Mouse (Mus musculus) intestine, embryonic 16.5 days (tissue): ENCODE results near the gene Sgms2. TPM values are rescaled to one million over a fixed set of nuclear protein-coding genes. Genes with fewer than 3 reads are reported as not detected.
A peak's percentile ranks its signal among the peaks of the same experiment; 100 is the strongest.

Experiments
- ATAC-seq: fragments of 200-750 bp; cut with Nextera tagmentation; 2 replicates; pipeline ENCODE4 v1.8.0; 2017; ENCODE audit warnings: moderate TSS enrichment, moderate library complexity
- H3K27ac ChIP-seq: fragments of 300-500 bp; sonication (generic); 2 replicates; pipeline ENCODE4 v1.5.1; 2014; ENCODE audit warnings: mild to moderate bottlenecking, low read length
- H3K27me3 ChIP-seq: fragments of 300-500 bp; sonication (generic); replicated peaks from 2 replicates; pipeline ENCODE4 v1.6.1; 2014; ENCODE audit warnings: low read length, control low read depth, mixed read lengths; ENCODE audit not compliant: control insufficient read depth, insufficient read depth
- H3K36me3 ChIP-seq: fragments of 300-500 bp; sonication (generic); 2 replicates; pipeline ENCODE4 v1.6.1; 2014; ENCODE audit warnings: low read length, control low read depth; ENCODE audit not compliant: control insufficient read depth, insufficient read depth
- H3K4me1 ChIP-seq: fragments of 300-500 bp; sonication (generic); 2 replicates; pipeline ENCODE4 v1.6.1; 2014; ENCODE audit warnings: low read length, control low read depth, mixed read lengths; ENCODE audit not compliant: control insufficient read depth, insufficient read depth
- H3K4me2 ChIP-seq: fragments of 300-500 bp; sonication (generic); 2 replicates; pipeline ENCODE4 v1.6.1; 2014; ENCODE audit warnings: low read depth, low read length, control low read depth
- H3K4me3 ChIP-seq: fragments of 300-500 bp; sonication (generic); 2 replicates; pipeline ENCODE4 v1.5.1; 2014; ENCODE audit warnings: mild to moderate bottlenecking, low read length
- H3K9ac ChIP-seq: fragments of 300-500 bp; sonication (generic); 2 replicates; pipeline ENCODE4 v1.6.1; 2014; ENCODE audit warnings: low read depth, low read length
- H3K9me3 ChIP-seq: fragments of 300-500 bp; sonication (generic); 2 replicates; pipeline ENCODE4 v1.6.1; 2016; ENCODE audit warnings: low read length, control low read depth; ENCODE audit not compliant: control insufficient read depth
- WGBS: fragments of 180-500 bp; shearing (Covaris S2); extraction: QIAGEN DNeasy Blood & Tissue Kit; methylation state at CpG from one replicate; pipeline ENCODE4 v1.1.7; 2014; 5-methylcytosine and 5-hydroxymethylcytosine counted together
- polyA plus RNA-seq: library from polyadenylated mRNA; unstranded; fragments of >200 nt; fragmentation: Nextera tagmentation; extraction: Ambion mirVana; gene quantifications from 2 replicates; pipeline ENCODE4 v1.2.1, GENCODE M21; 2015

The Sgms2 gene
- polyA plus RNA-seq, 1 experiment from 2014 or later = 18.4 TPM

DNA sequence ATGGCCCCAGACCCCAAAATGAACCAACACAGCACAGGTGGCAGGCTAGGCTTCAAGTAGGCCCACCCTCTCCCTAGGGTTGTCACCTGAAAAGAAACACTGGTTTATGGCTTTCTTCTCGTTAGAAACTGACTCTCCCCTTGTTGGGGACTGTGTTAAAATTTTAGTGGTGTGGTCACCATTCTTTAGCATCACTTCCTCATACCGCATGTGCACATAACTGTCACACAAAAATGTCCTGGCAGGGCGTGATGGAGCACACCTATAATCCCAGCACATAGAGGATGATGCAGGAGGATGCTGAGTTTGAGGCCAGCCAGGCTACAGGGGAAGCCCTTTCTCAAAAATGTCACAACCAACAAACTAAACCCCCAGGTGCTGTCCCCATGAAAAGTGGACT is 133.6 kb downstream of the Sgms2 start:
- Histone ChIP-seq H3K9me3 (no peaks in the 10 kb centered on the region), H3K9ac (no peak overlapping the region), H3K4me3 (no peak overlapping the region), H3K27me3 (no peaks in the 10 kb centered on the region), H3K4me1 (peaks cover 8% of the 10 kb centered on the region), H3K4me2 (no peak overlapping the region), H3K27ac (no peak overlapping the region), H3K36me3 (no peaks in the 10 kb centered on the region)
- 70% methylated on average over 3 of the region's 3 CpGs for WGBS
- ATAC-seq = no peak

DNA sequence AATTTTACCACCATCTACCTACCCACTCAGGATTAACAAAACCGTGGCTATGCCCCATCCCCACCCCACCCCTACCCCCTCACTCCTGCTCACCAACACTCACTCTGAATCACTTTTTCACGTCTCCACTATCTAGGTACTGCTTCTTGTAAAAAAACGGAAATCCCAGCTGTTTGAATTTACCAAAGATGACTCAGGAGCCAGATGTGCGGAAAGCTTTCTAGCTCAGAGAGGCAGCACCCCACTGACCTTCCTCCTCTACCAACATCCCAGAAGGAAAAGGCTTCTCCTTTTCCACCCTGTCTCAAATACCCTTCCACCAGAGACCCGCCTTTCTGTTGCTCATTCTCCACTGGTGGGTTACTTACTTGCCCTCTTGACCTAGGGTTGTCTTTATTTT is 135.2 kb downstream of the Sgms2 start:
- H3K27me3 ChIP-seq = no peaks in the 10 kb centered on the region
- no peak overlapping the region for H3K4me3 ChIP-seq
- WGBS = 62% methylated on average over 5 of the region's 5 CpGs
- no peak overlapping the region for H3K4me2 ChIP-seq
- no peaks in the 10 kb centered on the region for H3K36me3 ChIP-seq
- H3K9me3 ChIP-seq = no peaks in the 10 kb centered on the region
- no peak overlapping the region for H3K9ac ChIP-seq
- no peak for ATAC-seq
- H3K27ac ChIP-seq = no peak overlapping the region
- H3K4me1 ChIP-seq = peaks cover 8% of the 10 kb centered on the region

DNA sequence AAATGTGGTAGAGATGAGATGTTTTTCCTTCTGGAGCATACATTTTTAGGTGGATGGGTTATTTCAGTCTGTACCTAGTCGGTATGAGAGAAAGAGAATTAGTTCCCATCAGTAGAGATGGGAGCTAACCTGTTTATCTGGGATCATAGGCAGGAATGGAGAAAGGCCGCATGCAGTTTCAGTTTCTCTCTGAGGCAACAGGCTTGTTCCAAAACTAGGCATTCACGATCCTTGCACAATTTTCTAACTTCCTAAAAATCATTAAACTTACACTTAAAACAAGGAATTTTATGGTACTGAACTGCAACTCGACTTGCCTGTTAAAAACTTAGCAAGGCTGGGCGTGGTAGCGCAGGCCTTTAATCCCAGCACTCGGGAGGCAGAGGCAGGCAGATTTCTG is 140.7 kb downstream of the Sgms2 start:
- no peak for ATAC-seq
- H3K36me3 ChIP-seq = no peaks in the 10 kb centered on the region
- H3K27ac ChIP-seq = no peak overlapping the region
- H3K4me1 ChIP-seq = peaks cover 5% of the 10 kb centered on the region; the same call in 1 of the 2 replicates
- H3K4me3 ChIP-seq = no peak overlapping the region
- 87% methylated on average over 7 of the region's 7 CpGs for WGBS
- H3K9ac ChIP-seq = no peak overlapping the region
- no peaks in the 10 kb centered on the region for H3K27me3 ChIP-seq
- no peak overlapping the region for H3K4me2 ChIP-seq
- H3K9me3 ChIP-seq = no peaks in the 10 kb centered on the region

DNA sequence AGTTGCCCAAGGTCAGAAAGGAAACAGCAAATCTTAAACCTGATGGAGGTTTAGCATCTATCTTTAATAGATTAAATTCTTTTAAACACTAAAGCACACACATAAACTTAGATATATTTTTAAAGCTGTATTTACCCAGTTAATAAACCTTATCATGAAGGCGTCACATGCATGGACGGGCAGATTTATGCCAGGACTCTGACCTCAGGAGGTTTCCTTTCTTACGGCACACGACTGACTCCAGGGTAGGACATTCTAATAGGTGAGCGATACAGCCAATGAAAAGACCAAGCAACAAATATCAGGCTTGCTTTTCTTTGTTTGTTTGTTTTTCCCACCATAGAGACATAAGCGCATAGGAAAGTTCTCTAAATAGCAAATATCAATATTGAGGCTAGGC is 142.2 kb downstream of the Sgms2 start:
- Histone ChIP-seq H3K4me3 (no peak overlapping the region), H3K4me2 (no peak overlapping the region), H3K4me1 (peaks cover 5% of the 10 kb centered on the region; the same call in 1 of the 2 replicates), H3K36me3 (no peaks in the 10 kb centered on the region), H3K27me3 (no peaks in the 10 kb centered on the region), H3K9me3 (no peaks in the 10 kb centered on the region), H3K27ac (peak overlapping the region; percentile 77), H3K9ac (no peak overlapping the region)
- ATAC-seq = peak; percentile 78
- WGBS = 62% methylated on average over 6 of the region's 6 CpGs

DNA sequence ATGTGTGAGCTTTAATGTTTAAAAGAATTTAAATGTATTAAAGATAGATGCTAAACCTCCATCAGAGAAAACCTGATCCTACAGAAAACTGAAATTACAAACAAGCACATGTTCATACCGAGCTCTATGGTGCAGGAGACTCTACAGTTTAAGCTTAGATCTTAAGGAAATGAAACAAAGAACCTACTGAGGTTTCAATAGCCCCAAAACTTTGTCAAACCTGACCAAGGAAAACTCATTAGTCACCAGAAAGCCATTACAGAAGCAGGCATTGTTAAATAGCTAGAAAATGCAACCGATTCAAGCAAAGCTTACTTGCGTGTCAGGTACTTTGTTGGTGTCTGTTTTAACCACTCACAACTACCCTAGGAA is 142.6 kb downstream of the Sgms2 start:
- WGBS = 52% methylated on average over 3 of the region's 3 CpGs
- Histone ChIP-seq H3K4me3 (no peak overlapping the region), H3K27ac (peak overlapping the region; percentile 77), H3K4me2 (0 out of 2 replicates have a peak overlapping the region, but pooled peaks have one; percentile 30), H3K4me1 (peaks cover 5% of the 10 kb centered on the region; the same call in 1 of the 2 replicates), H3K9ac (no peak overlapping the region), H3K36me3 (no peaks in the 10 kb centered on the region), H3K9me3 (no peaks in the 10 kb centered on the region), H3K27me3 (no peaks in the 10 kb centered on the region)
- peak; percentile 62 for ATAC-seq

DNA sequence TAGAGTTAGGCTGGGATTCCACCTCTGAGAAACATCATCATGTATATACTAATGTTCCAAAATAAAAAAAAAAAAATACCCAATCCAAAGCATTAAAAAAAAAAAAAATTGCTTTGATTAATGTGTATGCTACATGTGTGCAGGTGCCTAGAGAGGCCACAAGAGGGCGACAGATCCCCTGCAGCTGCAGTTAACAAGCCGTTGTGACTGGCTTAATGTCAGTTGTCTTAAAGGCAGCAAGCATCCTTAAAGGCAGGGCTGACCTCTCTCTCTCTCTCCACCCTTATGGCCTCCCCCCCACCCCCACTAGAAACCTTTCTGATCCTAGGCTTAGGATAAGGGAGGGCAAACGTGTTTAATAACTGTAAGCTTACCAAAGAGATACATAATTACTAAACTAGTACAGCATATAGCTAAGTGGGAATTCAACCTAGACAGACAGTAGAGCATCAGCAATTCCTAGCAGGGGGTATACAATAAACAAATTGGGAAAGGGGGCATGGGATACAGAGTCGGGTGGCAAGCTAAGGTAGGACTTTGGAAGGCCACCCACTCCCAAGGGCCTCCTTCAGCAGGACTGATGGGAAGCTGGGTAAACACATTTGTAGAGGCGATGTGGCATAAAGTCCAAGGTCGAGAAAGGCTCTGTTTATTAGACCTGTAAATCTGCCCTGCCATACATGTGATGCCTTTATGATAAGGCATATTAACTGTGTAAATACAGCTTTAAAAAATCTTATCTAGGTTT is 143.2 kb downstream of the Sgms2 start:
- H3K9me3 ChIP-seq = no peaks in the 10 kb centered on the region
- H3K27ac ChIP-seq = peak overlapping the region; percentile 83
- 37% methylated on average over 6 of the region's 6 CpGs for WGBS
- peak; percentile 95 for ATAC-seq
- H3K36me3 ChIP-seq = no peaks in the 10 kb centered on the region
- no peak overlapping the region for H3K9ac ChIP-seq
- peaks cover 9% of the 10 kb centered on the region; the same call in 1 of the 2 replicates for H3K4me1 ChIP-seq
- H3K4me2 ChIP-seq = no peak overlapping the region
- H3K4me3 ChIP-seq = no peak overlapping the region
- H3K27me3 ChIP-seq = no peaks in the 10 kb centered on the region

DNA sequence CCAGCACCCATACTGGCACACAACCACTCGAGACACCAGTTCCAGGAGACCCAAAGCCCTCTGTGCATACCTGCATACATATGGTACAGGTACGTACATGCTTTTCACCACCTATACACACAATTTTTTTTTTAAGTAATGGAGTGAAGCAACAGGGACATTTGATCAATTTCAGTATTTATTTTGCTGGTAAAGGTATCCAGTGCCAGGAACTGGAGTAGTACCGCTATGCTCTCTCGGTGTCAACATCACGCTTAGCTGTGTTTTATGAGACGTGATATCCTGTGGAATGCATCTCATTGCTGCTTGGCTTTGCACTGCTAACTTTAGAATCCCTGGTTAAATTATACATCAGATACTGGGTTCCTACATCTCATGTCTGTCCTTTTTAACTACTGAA is 145.3 kb downstream of the Sgms2 start:
- H3K36me3 ChIP-seq = no peaks in the 10 kb centered on the region
- no peaks in the 10 kb centered on the region for H3K9me3 ChIP-seq
- H3K4me2 ChIP-seq = no peak overlapping the region
- no peak for ATAC-seq
- peaks cover 9% of the 10 kb centered on the region; the same call in 1 of the 2 replicates for H3K4me1 ChIP-seq
- WGBS = 90% methylated on average over 6 of the region's 6 CpGs
- H3K4me3 ChIP-seq = no peak overlapping the region
- H3K27ac ChIP-seq = no peak overlapping the region
- no peak overlapping the region for H3K9ac ChIP-seq
- H3K27me3 ChIP-seq = no peaks in the 10 kb centered on the region

DNA sequence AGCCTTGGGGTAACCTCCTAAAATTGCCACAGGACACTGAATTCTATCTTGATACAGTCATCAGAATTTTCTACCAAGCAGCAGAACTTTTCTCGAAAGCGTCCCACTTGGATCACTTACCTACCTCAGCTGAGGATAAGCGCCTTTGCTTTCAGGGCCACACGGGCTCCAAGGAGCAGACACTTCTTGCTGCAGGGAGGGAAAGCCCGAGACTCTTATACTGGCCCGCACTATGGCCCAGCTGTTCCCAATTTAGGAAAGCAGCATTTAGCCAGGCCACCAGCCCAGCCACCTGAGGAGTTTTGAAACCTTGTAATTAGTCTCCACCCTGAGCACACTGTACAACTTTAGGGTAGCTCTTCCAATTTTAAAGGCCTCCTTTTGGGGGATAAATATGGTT is 147.9 kb downstream of the Sgms2 start:
- 80% methylated on average over 6 of the region's 6 CpGs for WGBS

DNA sequence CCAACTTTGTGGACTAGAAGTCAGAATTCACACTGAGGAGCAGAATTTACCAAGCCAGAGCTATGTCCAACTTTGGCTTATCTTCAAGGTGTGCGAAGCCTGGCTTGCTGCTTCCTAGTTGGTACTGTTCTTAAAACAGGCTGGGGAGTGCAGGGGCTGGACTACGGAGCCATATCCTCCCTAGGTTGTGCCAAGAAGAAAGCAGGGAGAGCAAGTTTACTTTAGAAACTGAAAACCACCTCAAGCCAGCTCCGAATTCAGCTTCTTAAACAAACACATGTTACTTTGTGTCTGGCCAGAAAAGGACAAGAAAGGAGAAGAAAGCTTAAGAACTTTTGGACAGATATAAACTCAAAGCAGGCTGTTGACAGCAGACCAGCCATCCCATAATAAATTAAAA is 150.3 kb downstream of the Sgms2 start:
- H3K36me3 ChIP-seq = no peaks in the 10 kb centered on the region
- H3K27me3 ChIP-seq = no peaks in the 10 kb centered on the region
- H3K4me2 ChIP-seq = no peak overlapping the region
- no peak overlapping the region for H3K27ac ChIP-seq
- H3K4me3 ChIP-seq = no peak overlapping the region
- no peaks in the 10 kb centered on the region for H3K9me3 ChIP-seq
- WGBS = 45% methylated on average over 3 of the region's 3 CpGs
- no peak overlapping the region for H3K9ac ChIP-seq
- H3K4me1 ChIP-seq = 0 out of 2 replicates have a peak, but pooled peaks cover 3% of the 10 kb centered on the region
- ATAC-seq = no peak

More for the DNA sequence above, 147.9 kb downstream of the Sgms2 start:
- Histone ChIP-seq H3K9me3 (no peaks in the 10 kb centered on the region), H3K27me3 (no peaks in the 10 kb centered on the region), H3K4me2 (no peak overlapping the region), H3K4me3 (no peak overlapping the region), H3K27ac (no peak overlapping the region), H3K9ac (no peak overlapping the region), H3K4me1 (0 out of 2 replicates have a peak, but pooled peaks cover 3% of the 10 kb centered on the region), H3K36me3 (no peaks in the 10 kb centered on the region)
- ATAC-seq = no peak

DNA sequence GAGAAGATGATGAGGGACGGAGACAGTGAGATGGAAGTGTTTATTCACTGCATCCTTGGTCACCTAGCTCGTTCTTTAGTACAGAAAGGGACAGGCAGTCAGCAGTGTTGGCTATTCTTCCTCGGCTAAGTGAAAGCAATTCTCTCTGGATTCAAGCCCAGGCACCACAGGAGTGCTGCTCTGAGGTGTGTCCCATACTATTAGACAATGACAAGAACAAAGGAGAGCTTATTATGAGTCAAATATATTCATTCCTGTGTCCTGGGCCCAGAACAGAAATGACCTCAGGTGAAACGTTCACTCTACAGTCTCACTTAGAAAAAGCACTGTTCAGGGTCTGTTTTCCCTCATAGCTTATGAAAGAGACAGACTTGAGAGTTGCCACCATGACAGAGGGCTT is 151.9 kb downstream of the Sgms2 start:
- no peak overlapping the region for H3K4me3 ChIP-seq
- H3K9ac ChIP-seq = no peak overlapping the region
- peaks cover 16% of the 10 kb centered on the region for H3K4me1 ChIP-seq
- ATAC-seq = no peak
- no peak overlapping the region for H3K27ac ChIP-seq
- 75% methylated on average over 4 of the region's 4 CpGs for WGBS
- no peak overlapping the region for H3K4me2 ChIP-seq
- H3K36me3 ChIP-seq = no peaks in the 10 kb centered on the region
- H3K27me3 ChIP-seq = no peaks in the 10 kb centered on the region
- H3K9me3 ChIP-seq = no peaks in the 10 kb centered on the region
